Mouse (Mus musculus): Measurements from ENCODE around the gene Siva1.

DNA sequence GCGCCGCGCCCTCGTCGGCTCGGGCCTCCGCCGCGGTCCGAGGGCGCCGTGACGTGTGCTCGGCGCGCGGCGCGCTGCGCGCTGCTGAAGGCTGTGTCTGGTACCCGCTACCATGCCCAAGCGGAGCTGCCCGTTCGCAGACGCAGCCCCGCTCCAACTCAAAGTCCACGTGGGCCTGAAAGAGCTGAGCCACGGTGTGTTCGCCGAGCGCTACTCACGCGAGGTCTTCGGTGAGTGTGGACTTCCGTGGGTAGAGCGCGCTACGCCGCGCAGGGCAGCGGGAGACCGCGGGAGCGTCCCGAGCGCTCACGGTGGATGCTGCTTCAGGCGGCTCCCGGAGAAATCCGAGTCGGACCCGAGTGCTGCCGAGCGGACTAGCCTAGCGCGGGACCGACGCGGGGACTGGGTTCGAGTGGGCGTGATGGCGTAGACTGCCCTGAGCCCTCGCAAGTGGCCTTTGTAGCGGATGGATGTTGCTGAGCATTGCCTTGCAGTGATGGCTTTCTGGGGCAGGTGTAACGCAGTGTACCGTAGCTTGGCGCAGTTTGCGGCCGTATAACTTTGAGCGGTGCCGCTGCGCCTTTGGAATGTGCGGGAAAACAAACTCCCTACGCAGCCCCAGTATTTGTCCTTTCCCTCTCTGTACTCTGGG lies 502 bp downstream of the Siva1 start:
- TF ChIP-seq CTCF (conservative IDR thresholded peaks at IDR 0.05; ENCODE audit: low read length) (no peak), POU5F1 (IDR thresholded peaks at IDR 0.05; ENCODE audit: borderline replicate concordance, low read length) (no peak), NANOG (IDR thresholded peaks at IDR 0.05; ENCODE audit: borderline replicate concordance, low read length) (no peak)

Data from E14TG2a.4 (cell line).